Comparison of ENCODE assay signal across 26 mouse cellular contexts in genomic region chr7:115486431-115486830, GRCm38 (mm10).
A peak's percentile ranks its signal among the peaks of the same experiment; 100 is the strongest.
DNase-seq lines count a peak whose midpoint lies in the region; ATAC-seq and TF ChIP-seq lines count a peak whose summit lies in the region.
"Had no signal": no experiment of that assay in that cellular context is flagged by ENCODE, and none has a peak within 500 bp of the region (broad histone marks: within the 10 kb centered on the region; RNA-seq: fewer than 3 reads in every experiment).

No protein-coding gene starts in this region.

- H3K4me2 ChIP-seq in intestine, embryonic 14.5 days (ENCODE audit: low read length), result no peak overlapping the region
- H3K4me2 ChIP-seq in intestine, embryonic 15.5 days (replicated peaks), result no peak overlapping the region
- no peak overlapping the region for H3K4me2 ChIP-seq in embryonic facial prominence, embryonic 13.5 days
- H3K4me2 ChIP-seq in embryonic facial prominence, embryonic 15.5 days (replicated peaks), result no peak overlapping the region
- H3K4me2 ChIP-seq: forebrain, embryonic 13.5 days; forebrain, embryonic 15.5 days had no signal

- H3K79me2 ChIP-seq in heart, adult 2 months (replicated peaks; ENCODE audit: control insufficient read depth, insufficient read depth, low read length), result no peaks in the 10 kb centered on the region

- no peak overlapping the region for H3K9ac ChIP-seq in heart, adult 2 months (ENCODE audit: low read depth, low read length)
- H3K9ac ChIP-seq in intestine, embryonic 14.5 days (ENCODE audit: low read length), result no peak overlapping the region
- no peak overlapping the region for H3K9ac ChIP-seq in intestine, embryonic 15.5 days
- no peak overlapping the region for H3K9ac ChIP-seq in embryonic facial prominence, embryonic 13.5 days
- H3K9ac ChIP-seq in embryonic facial prominence, embryonic 15.5 days, result no peak overlapping the region
- H3K9ac ChIP-seq: forebrain, embryonic 13.5 days; forebrain, embryonic 15.5 days; forebrain, postnatal 0 days had no signal

- no peak for TF ChIP-seq CTCF in heart, adult 2 months (IDR thresholded peaks at IDR 0.05)

- no peak overlapping the region for H3K27ac ChIP-seq in heart, adult 2 months
- H3K27ac ChIP-seq in intestine, embryonic 14.5 days (ENCODE audit: low read depth), result no peak overlapping the region
- no peak overlapping the region for H3K27ac ChIP-seq in intestine, embryonic 15.5 days
- H3K27ac ChIP-seq in embryonic facial prominence, embryonic 13.5 days, result peak overlapping the region; percentile 65
- peak overlapping the region; percentile 30; the same call in 1 of the 2 replicates for H3K27ac ChIP-seq in embryonic facial prominence, embryonic 15.5 days (replicated peaks)
- H3K27ac ChIP-seq: forebrain, embryonic 13.5 days; forebrain, embryonic 15.5 days had no signal

- TF ChIP-seq EP300 in heart, adult 2 months (IDR thresholded peaks at IDR 0.05; ENCODE audit: insufficient read depth, low read depth, low read length), result no peak

- TF ChIP-seq POLR2A in heart, adult 2 months (IDR thresholded peaks at IDR 0.05; ENCODE audit: insufficient read depth, low read depth, low read length), result no peak

- ATAC-seq in intestine, embryonic 14.5 days (replicated peaks; ENCODE audit: low FRiP score, low TSS enrichment, low read depth), result no peak
- ATAC-seq in intestine, embryonic 15.5 days, result no peak
- no peak for ATAC-seq in embryonic facial prominence, embryonic 13.5 days (ENCODE audit: insufficient number of reproducible peaks, insufficient read depth, low FRiP score, low TSS enrichment, low read depth)
- no peak for ATAC-seq in embryonic facial prominence, embryonic 15.5 days (ENCODE audit: insufficient number of reproducible peaks, low FRiP score, low TSS enrichment, low read depth)
- ATAC-seq: activated CD4-positive, CD25-positive, alpha-beta regulatory T cell, adult 4 months; CD4-positive, CD25-positive, alpha-beta regulatory T cell, adult 4 months; forebrain, embryonic 13.5 days; forebrain, embryonic 15.5 days; forebrain, postnatal 0 days; Patski had no signal

- no peaks in the 10 kb centered on the region for H3K36me3 ChIP-seq in heart, adult 2 months (ENCODE audit: control insufficient read depth, insufficient read depth, low read length)
- no peaks in the 10 kb centered on the region for H3K36me3 ChIP-seq in intestine, embryonic 14.5 days (ENCODE audit: control insufficient read depth, insufficient read depth, low read length)
- no peaks in the 10 kb centered on the region for H3K36me3 ChIP-seq in intestine, embryonic 15.5 days
- H3K36me3 ChIP-seq in embryonic facial prominence, embryonic 13.5 days, result no peaks in the 10 kb centered on the region
- H3K36me3 ChIP-seq in embryonic facial prominence, embryonic 15.5 days, result no peaks in the 10 kb centered on the region
- H3K36me3 ChIP-seq: forebrain, embryonic 15.5 days had no signal

- peak; percentile 62 for DNase-seq in heart, adult 11 months
- DNase-seq in heart, adult 2 months, result no peak
- peak; percentile 50 for DNase-seq in intestine, embryonic 14.5 days (ENCODE audit: low spot score)
- no peak for DNase-seq in adrenal gland, adult 8-10 months
- no peak for DNase-seq in spleen, postnatal 4 days (ENCODE audit: low spot score in 2 of 2)
- DNase-seq: adrenal gland, postnatal 10 days; adrenal gland, postnatal 25 days; B cell, adult 2 months; cerebellum, adult 11 months; cerebellum, adult 18-20 months; cerebellum, adult 8-10 months; cerebellum, adult 9-11 months; cerebellum, postnatal 14 days; cerebellum, postnatal 36 days; embryo, embryonic 11 days; forebrain, postnatal 0 days had no signal

- no peaks in the 10 kb centered on the region for H3K9me3 ChIP-seq in intestine, embryonic 14.5 days (ENCODE audit: control insufficient read depth, low read length)
- H3K9me3 ChIP-seq in intestine, embryonic 15.5 days, result no peaks in the 10 kb centered on the region
- H3K9me3 ChIP-seq in embryonic facial prominence, embryonic 13.5 days, result no peaks in the 10 kb centered on the region
- H3K9me3 ChIP-seq in embryonic facial prominence, embryonic 15.5 days (replicated peaks), result no peaks in the 10 kb centered on the region
- H3K9me3 ChIP-seq: forebrain, embryonic 13.5 days; forebrain, embryonic 15.5 days; G1E had no signal

- intact Hi-C loops in heart, adult 2 months (cut with DNase I), result no loop called here

- WGBS in heart, adult 2 months, result 93% methylated on average over 12 of the region's 12 CpGs
- 94% methylated on average over 12 of the region's 12 CpGs for WGBS in intestine, embryonic 14.5 days
- WGBS in intestine, embryonic 15.5 days, result 94% methylated on average over 12 of the region's 12 CpGs
- WGBS in embryonic facial prominence, embryonic 13.5 days, result 87% methylated on average over 12 of the region's 12 CpGs
- 91% methylated on average over 12 of the region's 12 CpGs for WGBS in embryonic facial prominence, embryonic 15.5 days

- no peaks in the 10 kb centered on the region for H3K4me1 ChIP-seq in heart, adult 2 months (ENCODE audit: control insufficient read depth, insufficient read depth, low read length)
- peaks cover 13% of the 10 kb centered on the region; the same call in 1 of the 2 replicates for H3K4me1 ChIP-seq in intestine, embryonic 14.5 days (replicated peaks; ENCODE audit: control insufficient read depth, insufficient read depth, low read length)
- 0 out of 2 replicates have a peak, but pooled peaks cover 4% of the 10 kb centered on the region for H3K4me1 ChIP-seq in intestine, embryonic 15.5 days (replicated peaks)
- H3K4me1 ChIP-seq in embryonic facial prominence, embryonic 13.5 days, result peaks cover 36% of the 10 kb centered on the region
- 0 out of 2 replicates have a peak, but pooled peaks cover 3% of the 10 kb centered on the region for H3K4me1 ChIP-seq in embryonic facial prominence, embryonic 15.5 days
- H3K4me1 ChIP-seq: forebrain, embryonic 13.5 days had no signal

- H3K4me3 ChIP-seq in heart, adult 2 months, result no peak overlapping the region
- no peak overlapping the region for H3K4me3 ChIP-seq in intestine, embryonic 14.5 days (ENCODE audit: low read depth, low read length)
- no peak overlapping the region for H3K4me3 ChIP-seq in intestine, embryonic 15.5 days (replicated peaks)
- no peak overlapping the region for H3K4me3 ChIP-seq in embryonic facial prominence, embryonic 13.5 days
- H3K4me3 ChIP-seq in embryonic facial prominence, embryonic 15.5 days (replicated peaks), result no peak overlapping the region
- H3K4me3 ChIP-seq: forebrain, embryonic 13.5 days; forebrain, embryonic 15.5 days had no signal

- no peaks in the 10 kb centered on the region for H3K27me3 ChIP-seq in heart, adult 2 months (ENCODE audit: control insufficient read depth, insufficient read depth, low read length)
- H3K27me3 ChIP-seq in intestine, embryonic 14.5 days (replicated peaks; ENCODE audit: control insufficient read depth, insufficient read depth, low read length), result no peaks in the 10 kb centered on the region
- H3K27me3 ChIP-seq in intestine, embryonic 15.5 days (replicated peaks), result no peaks in the 10 kb centered on the region
- peaks cover 53% of the 10 kb centered on the region for H3K27me3 ChIP-seq in embryonic facial prominence, embryonic 13.5 days
- peaks cover 13% of the 10 kb centered on the region for H3K27me3 ChIP-seq in embryonic facial prominence, embryonic 15.5 days
- H3K27me3 ChIP-seq: CH12.LX; forebrain, embryonic 13.5 days; forebrain, embryonic 15.5 days; Patski had no signal

Comparison
In these comparisons a context has a peak if more than half of its experiments do, and no peak if none do; other contexts are left out.
1. DNase-seq: peak in heart, adult 11 months (single experiment) and intestine, embryonic 14.5 days (single experiment); none in heart, adult 2 months (0 of 2), adrenal gland, adult 8-10 months (single experiment) and spleen, postnatal 4 days (0 of 2).
2. H3K27ac ChIP-seq: peak in embryonic facial prominence, embryonic 13.5 days (single experiment) and embryonic facial prominence, embryonic 15.5 days (single experiment); none in heart, adult 2 months (single experiment), intestine, embryonic 14.5 days (single experiment) and intestine, embryonic 15.5 days (single experiment).